Mouse (Mus musculus) myocyte (in vitro differentiated cells): ENCODE data around the gene Tinf2.

Experiments used
- E2F4 ChIP-seq: IDR thresholded peaks from one replicate; pipeline ENCODE4 v1.6.1; 2011; ENCODE audit warnings: mild to moderate bottlenecking, control low read depth, moderate library complexity; ENCODE audit not compliant: insufficient read depth
- MAX ChIP-seq: IDR thresholded peaks from one replicate; pipeline ENCODE4 v1.6.1; 2011; ENCODE audit warnings: low read depth, mild to moderate bottlenecking, control low read depth
- POLR2A ChIP-seq: IDR thresholded peaks from one replicate; pipeline ENCODE4 v1.6.1; 2011; ENCODE audit warnings: low read depth, mild to moderate bottlenecking, control low read depth, moderate library complexity; ENCODE audit not compliant: insufficient read length
- POLR2AphosphoS2 ChIP-seq: IDR thresholded peaks from one replicate; pipeline ENCODE4 v1.6.1; 2011; ENCODE audit warnings: low read depth, control low read depth; ENCODE audit not compliant: insufficient read length

GRCm38 (mm10) chr14:55706051-55706600, 24.5 kb upstream of the Tinf2 start:
- no peak for TF ChIP-seq E2F4
- TF ChIP-seq POLR2AphosphoS2, result no peak
- TF ChIP-seq MAX, result no peak
- TF ChIP-seq POLR2A, result no peak
